Mouse (Mus musculus): ENCODE data around the gene Zfp143. TPM values are rescaled to one million over a fixed set of nuclear protein-coding genes. Genes with fewer than 3 reads are reported as not detected.

The Zfp143 gene
- total and polyA plus RNA-seq, 3 experiments, result 17.0 to 23.4 (median 17.5) TPM

DNA sequence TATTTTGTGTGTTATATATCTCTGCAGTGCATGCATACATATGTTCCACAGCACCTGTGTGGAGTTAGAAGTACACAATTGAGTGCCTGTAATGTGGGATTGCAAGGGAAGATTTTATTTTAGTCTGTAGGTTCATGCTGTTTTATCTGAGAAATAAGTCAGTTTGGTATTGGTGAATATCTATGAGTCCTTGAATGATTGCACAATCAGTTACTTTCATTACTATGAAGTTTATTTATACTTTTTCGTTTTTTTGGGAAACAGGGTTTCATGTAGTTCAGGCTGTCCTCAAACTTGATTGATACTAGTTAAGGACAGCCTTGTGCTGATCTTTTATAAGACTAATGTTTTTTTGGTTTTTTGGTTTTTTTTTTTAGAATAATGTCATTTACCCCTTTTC lies 37.5 kb upstream of the Zfp143 start:
- Histone ChIP-seq H3K9ac (ENCODE audit: insufficient read depth, low read depth) (no peak overlapping the region), H3K9me3 (replicated peaks; ENCODE audit: low read length) (no peaks in the 10 kb centered on the region), H3K27ac (ENCODE audit: insufficient read depth, low read depth) (no peak overlapping the region), H3K27me3 (replicated peaks) (no peaks in the 10 kb centered on the region), H3K4me2 (ENCODE audit: insufficient read depth, low read depth, poor library complexity, severe bottlenecking) (no peak overlapping the region), H3K36me3 (replicated peaks in 1 of 2; ENCODE audit: control insufficient read depth in 1 of 2, insufficient read depth in 1 of 2, low read length in 1 of 2) (peaks cover 5 to 46% of the 10 kb centered on the region in 2 experiments), H3K4me3 (replicated peaks in 1 of 3; ENCODE audit: low read depth in 2 of 3, low read length in 2 of 3, poor library complexity in 1 of 3) (no peak overlapping the region), H3K4me1 (ENCODE audit: control insufficient read depth in 1 of 2, insufficient read depth in 2 of 2) (peaks cover 0 to 25% of the 10 kb centered on the region in 2 experiments; a peak in 2 of 4 replicates), H3K79me2 (replicated peaks; ENCODE audit: control insufficient read depth, extremely low read depth, insufficient read depth, poor library complexity, severe bottlenecking) (peaks cover 89% of the 10 kb centered on the region)
- DNase-seq (ENCODE audit: extremely low read depth), result no peak
- TF ChIP-seq MYC (IDR thresholded peaks at IDR 0.05; ENCODE audit: low read depth, low read length) (no peak), ZMIZ1 (IDR thresholded peaks at IDR 0.05; ENCODE audit: low read depth, low read length) (no peak), E2F4 (IDR thresholded peaks at IDR 0.05; ENCODE audit: insufficient replicate concordance, low read depth, low read length) (no peak), JUND (conservative IDR thresholded peaks at IDR 0.05; ENCODE audit: low read depth, low read length) (no peak), SMC3 (IDR thresholded peaks at IDR 0.05; ENCODE audit: low read depth, low read length) (no peak), CHD2 (IDR thresholded peaks at IDR 0.05; ENCODE audit: low read length) (no peak), PAX5 (IDR thresholded peaks at IDR 0.05; ENCODE audit: low read length) (no peak), ELF1 (IDR thresholded peaks at IDR 0.05; ENCODE audit: low read depth, low read length) (no peak), MAFK (IDR thresholded peaks at IDR 0.05; ENCODE audit: insufficient replicate concordance, low read length) (no peak), JUN (IDR thresholded peaks at IDR 0.05; ENCODE audit: insufficient read depth, low read depth, low read length) (no peak), IRF4 (IDR thresholded peaks at IDR 0.05; ENCODE audit: low read depth, low read length) (no peak), MXI1 (IDR thresholded peaks at IDR 0.05; ENCODE audit: low read depth, low read length) (no peak), USF2 (conservative IDR thresholded peaks at IDR 0.05; ENCODE audit: low read depth, low read length) (no peak), KAT2A (IDR thresholded peaks at IDR 0.05; ENCODE audit: insufficient replicate concordance, low read length) (no peak), NRF1 (IDR thresholded peaks at IDR 0.05; ENCODE audit: low read depth, low read length) (no peak), POLR2A (IDR thresholded peaks at IDR 0.05; ENCODE audit: low read depth, low read length) (no peak), TBP (conservative IDR thresholded peaks at IDR 0.05; ENCODE audit: low read depth, low read length) (no peak), EP300 (IDR thresholded peaks at IDR 0.05; ENCODE audit: low read length) (no peak), RAD21 (IDR thresholded peaks at IDR 0.05; ENCODE audit: low read depth, low read length) (no peak)
- dilution Hi-C loops (cut with MboI; ENCODE audit: extremely low pct_ligation_motif_present, extremely low pct_unique_long_range_greater_than_20kb, low sequenced_read_pairs) (no loop called here), in situ Hi-C loops (cut with MboI; ENCODE audit: low pct_ligation_motif_present, low pct_unique_long_range_greater_than_20kb, low sequenced_read_pairs) (no loop called here)

- Histone ChIP-seq H3K9ac (ENCODE audit: insufficient read depth, low read depth) (no peak overlapping the region), H3K4me2 (ENCODE audit: insufficient read depth, low read depth, poor library complexity, severe bottlenecking) (no peak overlapping the region), H3K4me1 (ENCODE audit: control insufficient read depth in 1 of 2, insufficient read depth in 2 of 2) (peaks cover 0 to 18% of the 10 kb centered on the region in 2 experiments; a peak in 2 of 4 replicates), H3K4me3 (replicated peaks in 1 of 3; ENCODE audit: low read depth in 2 of 3, low read length in 2 of 3, poor library complexity in 1 of 3) (no peak overlapping the region), H3K27ac (ENCODE audit: insufficient read depth, low read depth) (no peak overlapping the region), H3K36me3 (replicated peaks in 1 of 2; ENCODE audit: control insufficient read depth in 1 of 2, insufficient read depth in 1 of 2, low read length in 1 of 2) (peaks cover 17 to 72% of the 10 kb centered on the region in 2 experiments), H3K79me2 (replicated peaks; ENCODE audit: control insufficient read depth, extremely low read depth, insufficient read depth, poor library complexity, severe bottlenecking) (peaks cover 92% of the 10 kb centered on the region), H3K27me3 (replicated peaks) (no peaks in the 10 kb centered on the region), H3K9me3 (replicated peaks; ENCODE audit: low read length) (no peaks in the 10 kb centered on the region)
- in situ Hi-C loops (cut with MboI; ENCODE audit: low pct_ligation_motif_present, low pct_unique_long_range_greater_than_20kb, low sequenced_read_pairs), result no loop called here
- TF ChIP-seq USF2 (conservative IDR thresholded peaks at IDR 0.05; ENCODE audit: low read depth, low read length) (no peak), ZKSCAN1 (IDR thresholded peaks at IDR 0.05; ENCODE audit: borderline replicate concordance, low read depth, low read length) (no peak), RAD21 (IDR thresholded peaks at IDR 0.05; ENCODE audit: low read depth, low read length) (no peak), RCOR1 (conservative IDR thresholded peaks at IDR 0.05; ENCODE audit: low read depth, low read length) (no peak), TCF12 (IDR thresholded peaks at IDR 0.05; ENCODE audit: low read depth, low read length) (no peak), MXI1 (IDR thresholded peaks at IDR 0.05; ENCODE audit: low read depth, low read length) (no peak), JUND (conservative IDR thresholded peaks at IDR 0.05; ENCODE audit: low read depth, low read length) (no peak), KAT2A (IDR thresholded peaks at IDR 0.05; ENCODE audit: insufficient replicate concordance, low read length) (no peak), CHD1 (IDR thresholded peaks at IDR 0.05; ENCODE audit: low read depth, low read length) (no peak), E2F4 (IDR thresholded peaks at IDR 0.05; ENCODE audit: insufficient replicate concordance, low read depth, low read length) (no peak), MAZ (IDR thresholded peaks at IDR 0.05; ENCODE audit: low read depth, low read length) (no peak), USF1 (IDR thresholded peaks at IDR 0.05; ENCODE audit: low read depth, low read length) (no peak), SIN3A (IDR thresholded peaks at IDR 0.05; ENCODE audit: low read length) (no peak)
- dilution Hi-C loops (cut with MboI; ENCODE audit: extremely low pct_ligation_motif_present, extremely low pct_unique_long_range_greater_than_20kb, low sequenced_read_pairs), result no loop called here
- no peak for DNase-seq (ENCODE audit: extremely low read depth)
These were observed 34.4 kb upstream of the Zfp143 start for GRCm38 (mm10) chr7:110026594-110026993.

Measured in CH12.LX (cell line).